Mouse (Mus musculus) G1E (cell line): Measurements from ENCODE around the gene Lypd5. TPM values are rescaled to one million over a fixed set of nuclear protein-coding genes. Genes with fewer than 3 reads are reported as not detected.
"Not testable (repeated sequence)": the region's sequence is repeated elsewhere in the genome, so short reads cannot be mapped to it uniquely, and the experiment has no call there.

Source experiments
- ATAC-seq: 2 replicates; pipeline ENCODE4 v1.8.0; 2016; ENCODE audit warnings: mild to moderate bottlenecking; ENCODE audit not compliant: insufficient number of reproducible peaks, poor library complexity, low FRiP score, severe bottlenecking; ENCODE audit errors: extremely low read depth
- DNase-seq: peaks from one replicate; pipeline ENCODE4 v3.0.0; 2012; ENCODE audit warnings: low spot score
- H3K27me3 ChIP-seq: 2 replicates; pipeline ENCODE4 v1.6.1; 2012; ENCODE audit warnings: mild to moderate bottlenecking, low read length, inconsistent platforms; ENCODE audit not compliant: insufficient read depth
- H3K36me3 ChIP-seq: replicated peaks from 2 replicates; pipeline ENCODE3; 2012; ENCODE audit warnings: mild to moderate bottlenecking, inconsistent platforms
- H3K4me1 ChIP-seq: 2 replicates; pipeline ENCODE4 v1.6.1; 2012; ENCODE audit warnings: low read depth, low read length, inconsistent platforms, mixed read lengths; ENCODE audit not compliant: insufficient read depth
- H3K4me3 ChIP-seq: 2 replicates; pipeline ENCODE4 v1.5.1; 2012; ENCODE audit warnings: low read depth, mild to moderate bottlenecking, inconsistent platforms, low read length, moderate library complexity, mixed read lengths
- H3K9me3 ChIP-seq: replicated peaks from 2 replicates; pipeline ENCODE4 v1.6.1; 2012; ENCODE audit warnings: inconsistent platforms
- CTCF ChIP-seq: IDR thresholded peaks from 2 replicates; pipeline ENCODE4 v1.5.1; 2012; ENCODE audit warnings: low read depth, low read length, inconsistent platforms, mixed read lengths
- GATA1 ChIP-seq: IDR thresholded peaks from 2 replicates; pipeline ENCODE4 v1.6.1; 2012; ENCODE audit warnings: borderline replicate concordance, low read length, inconsistent platforms, mixed read lengths
- GATA2 ChIP-seq: IDR thresholded peaks from 2 replicates; pipeline ENCODE4 v1.6.1; 2012; ENCODE audit warnings: low read depth, low read length, inconsistent platforms, borderline replicate concordance
- POLR2AphosphoS5 ChIP-seq: IDR thresholded peaks from 2 replicates; pipeline ENCODE4 v1.6.1; 2012; ENCODE audit warnings: low read depth, low read length, inconsistent platforms; ENCODE audit not compliant: insufficient replicate concordance
- TAL1 ChIP-seq: conservative IDR thresholded peaks from 2 replicates; pipeline ENCODE4 v1.6.1; 2012; ENCODE audit warnings: low read depth, low read length, inconsistent platforms, mixed read lengths
- polyA plus RNA-seq: library from polyadenylated mRNA; stranded (reverse); fragments of >175 nt; gene quantifications from 2 replicates; pipeline ENCODE4 v1.2.3, GENCODE M21; 2012
- total RNA-seq, 2 experiments: library from RNA; stranded (forward) in 1 of 2; stranded (reverse) in 1 of 2; fragments of 200-1000 nt in 1 of 2; fragments of >200 nt in 1 of 2; fragmentation: Nextera tagmentation in 1 of 2; gene quantifications; 2 replicates each; pipeline ENCODE4 v1.2.3; 2014 to 2017

The Lypd5 gene
- total and polyA plus RNA-seq, 3 experiments: not detected

DNA sequence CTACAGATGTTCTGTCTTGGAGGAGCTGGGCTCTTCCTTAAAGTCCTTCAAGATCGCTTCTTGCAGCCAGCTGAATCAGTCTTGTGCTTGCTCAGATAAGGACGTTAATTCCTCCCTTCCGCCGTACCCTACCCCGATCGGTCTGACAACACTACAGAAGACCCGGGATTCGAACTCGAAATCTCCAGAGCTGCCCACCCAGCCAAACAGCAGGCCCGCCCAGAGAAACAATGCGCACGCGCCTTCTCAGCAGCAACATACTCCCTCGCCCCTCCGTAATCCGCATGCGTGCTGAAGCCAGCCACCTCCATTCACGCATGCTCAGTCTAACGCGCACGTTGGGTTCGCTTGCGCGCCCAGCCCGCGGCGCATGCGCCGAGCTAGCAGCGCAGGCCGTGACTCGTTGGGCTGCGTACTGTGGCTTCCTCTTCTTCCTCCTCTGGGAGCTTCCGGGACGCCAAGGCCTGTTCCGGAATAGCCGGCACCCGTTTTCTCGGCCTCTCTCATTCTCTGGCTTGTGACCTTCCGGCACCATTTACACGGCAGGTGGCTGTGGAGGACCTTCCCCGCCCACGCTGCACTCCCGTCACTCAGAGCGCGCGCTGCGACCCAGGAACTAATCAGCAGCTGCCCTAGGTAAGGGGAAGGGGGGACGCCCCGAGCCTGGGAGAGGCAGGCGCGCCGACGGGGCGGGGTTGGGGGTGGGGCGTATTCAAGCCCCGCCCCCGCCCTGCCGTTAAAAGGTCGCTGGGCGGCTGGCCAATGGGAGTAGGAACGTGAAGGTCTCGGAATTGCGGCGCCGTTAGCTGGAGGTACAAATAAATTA, 50.5 kb downstream of the Lypd5 start, which contains the start of gene Smg9:
TSS of gene Smg9 (plus strand) at position 364 of the 826 bp plus-strand sequence.
- ATAC-seq: peak; percentile 64
- H3K36me3 ChIP-seq: peaks cover 49% of the 10 kb centered on the region
- H3K4me1 ChIP-seq: peaks cover 61% of the 10 kb centered on the region

DNA sequence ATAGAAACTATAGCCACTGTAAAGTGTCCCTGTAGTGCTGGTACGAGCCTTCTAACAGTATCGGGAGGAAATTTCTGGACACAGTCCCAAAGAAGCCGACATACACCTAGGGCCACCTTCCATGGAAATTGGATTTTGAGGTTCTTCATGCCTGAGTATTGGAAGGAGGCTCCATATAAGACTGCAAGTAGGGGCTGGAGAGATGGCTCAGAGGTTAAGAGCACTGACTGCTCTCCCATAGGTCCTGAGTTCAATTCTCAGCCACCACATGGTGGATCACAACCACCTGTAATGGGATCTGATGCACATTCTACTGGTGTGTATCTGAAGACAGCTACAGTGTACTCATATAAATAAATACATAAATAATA, 51.1 kb downstream of the Lypd5 start:
- Histone ChIP-seq H3K27me3 (no peaks in the 10 kb centered on the region), H3K9me3 (peaks cover 5% of the 10 kb centered on the region; the same call in 1 of the 2 replicates), H3K4me1 (peaks cover 55% of the 10 kb centered on the region), H3K36me3 (peaks cover 54% of the 10 kb centered on the region), H3K4me3 (peak overlapping the region; percentile 73)
- ATAC-seq: no peak
- TF ChIP-seq GATA2 (no peak), CTCF (no peak), POLR2AphosphoS5 (no peak), TAL1 (no peak), GATA1 (no peak)
- DNase-seq: no peak

More for the DNA sequence above, 50.5 kb downstream of the Lypd5 start, which contains the start of gene Smg9:
- H3K4me3 ChIP-seq: peak within 1 kb of the TSS; percentile 73
- DNase-seq: peak; percentile 89
- H3K9me3 ChIP-seq: peaks cover 5% of the 10 kb centered on the region; the same call in 1 of the 2 replicates
- TF ChIP-seq GATA1 (no peak), GATA2 (no peak), CTCF (no peak), TAL1 (no peak), POLR2AphosphoS5 (no peak)
- no peaks in the 10 kb centered on the region for H3K27me3 ChIP-seq

DNA sequence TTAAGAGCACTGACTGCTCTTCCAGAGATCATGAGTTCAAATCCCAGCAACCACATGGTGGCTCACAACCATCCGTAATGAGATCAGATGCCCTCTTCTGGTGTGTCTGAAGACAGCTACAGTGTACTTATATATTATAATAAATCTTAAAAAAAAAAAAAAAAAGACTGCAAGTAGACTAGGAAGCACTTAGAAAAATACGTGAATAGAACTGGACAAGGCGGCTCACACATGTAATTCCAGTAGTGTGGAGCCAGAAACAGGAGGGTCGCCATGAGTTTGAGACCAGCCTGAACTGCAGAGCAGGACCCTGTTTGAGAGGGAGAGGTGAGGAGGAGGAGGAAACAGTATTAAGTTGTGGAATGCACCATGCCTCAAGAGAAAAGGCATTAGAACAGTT, 51.5 kb downstream of the Lypd5 start:
- DNase-seq, ATAC-seq: not testable (repeated sequence)
- peaks cover 57% of the 10 kb centered on the region for H3K36me3 ChIP-seq

DNA sequence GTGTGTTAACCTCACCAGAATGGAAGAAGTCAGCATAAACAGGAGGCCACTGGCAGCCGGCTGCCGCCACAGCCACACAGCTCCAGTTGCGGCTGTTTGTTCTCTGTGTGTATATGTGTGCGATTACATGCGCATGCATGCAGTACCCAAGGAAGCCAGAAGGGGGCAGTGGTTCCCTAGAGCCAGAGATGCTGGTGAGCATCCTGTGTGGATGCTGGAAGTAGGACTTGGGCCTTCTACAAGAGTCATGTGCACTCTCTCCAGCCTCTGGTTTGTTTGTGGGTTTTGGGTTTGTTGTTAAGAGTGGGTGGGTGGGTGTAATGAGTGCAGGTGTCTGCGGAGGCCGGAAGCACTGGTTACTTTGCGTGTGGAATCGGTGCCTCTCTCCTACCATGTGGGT, 53.9 kb downstream of the Lypd5 start:
- H3K27me3 ChIP-seq: no peaks in the 10 kb centered on the region
- TF ChIP-seq POLR2AphosphoS5: no peak
- TF ChIP-seq CTCF: peak; percentile 33; the same call in 1 of the 2 replicates
- H3K9me3 ChIP-seq: peaks cover 5% of the 10 kb centered on the region; the same call in 1 of the 2 replicates
- no peak for ATAC-seq
- no peak for DNase-seq
- H3K4me3 ChIP-seq: no peak overlapping the region
- H3K4me1 ChIP-seq: peaks cover 45% of the 10 kb centered on the region
- peaks cover 72% of the 10 kb centered on the region for H3K36me3 ChIP-seq

More for the DNA sequence above, 51.5 kb downstream of the Lypd5 start:
- H3K27me3 ChIP-seq, H3K4me3 ChIP-seq, H3K9me3 ChIP-seq: not testable (repeated sequence)
- peaks cover 51% of the 10 kb centered on the region for H3K4me1 ChIP-seq

Other genes with a start within 250 kb of the Lypd5 start
Only the 20 nearest of the 22 such genes appear.
- 1.0 TPM in 1 of 2 replicates, not detected in the other for gene Zfp112, start 236.9 kb upstream of the Lypd5 start, total RNA-seq (2014; fragmentation: Nextera tagmentation)
- 0.22 and 0.46 TPM in 2 replicates for gene Zfp112, start 236.9 kb upstream of the Lypd5 start, total RNA-seq (2017)
- 0.05 and 0.11 TPM in 2 replicates for gene Zfp112, start 236.9 kb upstream of the Lypd5 start, polyA plus RNA-seq
- gene Zfp235, start 215.0 kb upstream of the Lypd5 start, total RNA-seq (2014; fragmentation: Nextera tagmentation): 12.7 and 16.6 TPM in 2 replicates
- 6.6 and 7.9 TPM in 2 replicates for gene Zfp235, start 215.0 kb upstream of the Lypd5 start, total RNA-seq (2017)
- gene Zfp235, start 215.0 kb upstream of the Lypd5 start, polyA plus RNA-seq: 0.99 and 1.5 TPM in 2 replicates
- not detected in 2 replicates for gene Zfp114, start 174.1 kb upstream of the Lypd5 start, total RNA-seq (2014; fragmentation: Nextera tagmentation)
- 0.05 TPM in 1 of 2 replicates, not detected in the other for gene Zfp114, start 174.1 kb upstream of the Lypd5 start, total RNA-seq (2017)
- gene Zfp114, start 174.1 kb upstream of the Lypd5 start, polyA plus RNA-seq: not detected in 2 replicates
- gene Zfp111, start 137.8 kb upstream of the Lypd5 start, total RNA-seq (2014; fragmentation: Nextera tagmentation): 0.63 and 1.4 TPM in 2 replicates
- 0.46 and 0.82 TPM in 2 replicates for gene Zfp111, start 137.8 kb upstream of the Lypd5 start, total RNA-seq (2017)
- 0.24 and 0.32 TPM in 2 replicates for gene Zfp111, start 137.8 kb upstream of the Lypd5 start, polyA plus RNA-seq
- 1.7 and 3.1 TPM in 2 replicates for gene Zfp109, start 111.6 kb upstream of the Lypd5 start, total RNA-seq (2014; fragmentation: Nextera tagmentation)
- gene Zfp109, start 111.6 kb upstream of the Lypd5 start, total RNA-seq (2017): 0.81 and 1.3 TPM in 2 replicates
- gene Zfp109, start 111.6 kb upstream of the Lypd5 start, polyA plus RNA-seq: 0.24 and 0.25 TPM in 2 replicates
- 0.30 TPM in 1 of 2 replicates, not detected in the other for gene Zfp108, start 94.4 kb upstream of the Lypd5 start, total RNA-seq (2014; fragmentation: Nextera tagmentation)
- 0.17 and 0.22 TPM in 2 replicates for gene Zfp108, start 94.4 kb upstream of the Lypd5 start, total RNA-seq (2017)
- not detected in 2 replicates for gene Zfp108, start 94.4 kb upstream of the Lypd5 start, polyA plus RNA-seq
- 1.9 and 2.4 TPM in 2 replicates for gene Zfp93, start 78.8 kb upstream of the Lypd5 start, total RNA-seq (2014; fragmentation: Nextera tagmentation)
- 2.3 and 2.4 TPM in 2 replicates for gene Zfp93, start 78.8 kb upstream of the Lypd5 start, total RNA-seq (2017)
- gene Zfp93, start 78.8 kb upstream of the Lypd5 start, polyA plus RNA-seq: 0.36 and 0.79 TPM in 2 replicates
- 14.7 and 19.0 TPM in 2 replicates for gene Zfp61, start 48.0 kb upstream of the Lypd5 start, total RNA-seq (2014; fragmentation: Nextera tagmentation)
- 21.5 and 23.2 TPM in 2 replicates for gene Zfp61, start 48.0 kb upstream of the Lypd5 start, total RNA-seq (2017)
- 3.9 and 5.0 TPM in 2 replicates for gene Zfp61, start 48.0 kb upstream of the Lypd5 start, polyA plus RNA-seq
- gene Zfp94, start 32.5 kb upstream of the Lypd5 start, total RNA-seq (2014; fragmentation: Nextera tagmentation): 8.9 and 12.5 TPM in 2 replicates
- gene Zfp94, start 32.5 kb upstream of the Lypd5 start, total RNA-seq (2017): 5.4 and 6.0 TPM in 2 replicates
- gene Zfp94, start 32.5 kb upstream of the Lypd5 start, polyA plus RNA-seq: 3.1 and 3.5 TPM in 2 replicates
- not detected in 2 replicates for gene Tescl, start 15.3 kb upstream of the Lypd5 start, total RNA-seq (2014; fragmentation: Nextera tagmentation)
- not detected in 2 replicates for gene Tescl, start 15.3 kb upstream of the Lypd5 start, total RNA-seq (2017)
- not detected in 2 replicates for gene Tescl, start 15.3 kb upstream of the Lypd5 start, polyA plus RNA-seq
- 14.0 and 40.3 TPM in 2 replicates for gene Kcnn4, start 21.1 kb downstream of the Lypd5 start, total RNA-seq (2014; fragmentation: Nextera tagmentation)
- 20.4 and 22.9 TPM in 2 replicates for gene Kcnn4, start 21.1 kb downstream of the Lypd5 start, total RNA-seq (2017)
- 66.2 and 70.4 TPM in 2 replicates for gene Kcnn4, start 21.1 kb downstream of the Lypd5 start, polyA plus RNA-seq
- 21.7 and 77.3 TPM in 2 replicates for gene Smg9, start 50.4 kb downstream of the Lypd5 start, total RNA-seq (2014; fragmentation: Nextera tagmentation)
- gene Smg9, start 50.4 kb downstream of the Lypd5 start, total RNA-seq (2017): 16.1 and 19.1 TPM in 2 replicates
- 61.5 and 67.4 TPM in 2 replicates for gene Smg9, start 50.4 kb downstream of the Lypd5 start, polyA plus RNA-seq
- gene Irgc1, start 103.1 kb downstream of the Lypd5 start, total RNA-seq (2014; fragmentation: Nextera tagmentation): 2.0 TPM in 1 of 2 replicates, not detected in the other
- gene Irgc1, start 103.1 kb downstream of the Lypd5 start, total RNA-seq (2017): 0.33 TPM in 1 of 2 replicates, not detected in the other
- gene Irgc1, start 103.1 kb downstream of the Lypd5 start, polyA plus RNA-seq: 0.06 and 0.09 TPM in 2 replicates
- not detected in 2 replicates for gene Plaur, start 113.3 kb downstream of the Lypd5 start, total RNA-seq (2014; fragmentation: Nextera tagmentation)
- 0.11 and 0.17 TPM in 2 replicates for gene Plaur, start 113.3 kb downstream of the Lypd5 start, total RNA-seq (2017)
- 0.11 and 0.17 TPM in 2 replicates for gene Plaur, start 113.3 kb downstream of the Lypd5 start, polyA plus RNA-seq
- gene Cadm4, start 132.8 kb downstream of the Lypd5 start, total RNA-seq (2014; fragmentation: Nextera tagmentation): not detected in 2 replicates
- gene Cadm4, start 132.8 kb downstream of the Lypd5 start, total RNA-seq (2017): 0.06 TPM in 1 of 2 replicates, not detected in the other
- 0.02 and 0.16 TPM in 2 replicates for gene Cadm4, start 132.8 kb downstream of the Lypd5 start, polyA plus RNA-seq
- 1.7 and 2.6 TPM in 2 replicates for gene Zfp428, start 157.8 kb downstream of the Lypd5 start, total RNA-seq (2014; fragmentation: Nextera tagmentation)
- gene Zfp428, start 157.8 kb downstream of the Lypd5 start, total RNA-seq (2017): 3.8 and 4.4 TPM in 2 replicates
- gene Zfp428, start 157.8 kb downstream of the Lypd5 start, polyA plus RNA-seq: 39.9 and 53.3 TPM in 2 replicates
- not detected in 2 replicates for gene AC161166.1, start 163.3 kb downstream of the Lypd5 start, total RNA-seq (2014; fragmentation: Nextera tagmentation)
- 0.22 TPM in 1 of 2 replicates, not detected in the other for gene AC161166.1, start 163.3 kb downstream of the Lypd5 start, total RNA-seq (2017)
- gene AC161166.1, start 163.3 kb downstream of the Lypd5 start, polyA plus RNA-seq: not detected in 2 replicates
- gene Irgq, start 181.5 kb downstream of the Lypd5 start, total RNA-seq (2014; fragmentation: Nextera tagmentation): 5.5 and 6.2 TPM in 2 replicates
- 4.0 and 4.6 TPM in 2 replicates for gene Irgq, start 181.5 kb downstream of the Lypd5 start, total RNA-seq (2017)
- gene Irgq, start 181.5 kb downstream of the Lypd5 start, polyA plus RNA-seq: 3.6 and 3.9 TPM in 2 replicates
- gene Pinlyp, start 196.9 kb downstream of the Lypd5 start, total RNA-seq (2014; fragmentation: Nextera tagmentation): not detected in 2 replicates
- not detected in 2 replicates for gene Pinlyp, start 196.9 kb downstream of the Lypd5 start, total RNA-seq (2017)
- gene Pinlyp, start 196.9 kb downstream of the Lypd5 start, polyA plus RNA-seq: not detected in 2 replicates
- 52.7 and 69.8 TPM in 2 replicates for gene Xrcc1, start 197.1 kb downstream of the Lypd5 start, total RNA-seq (2014; fragmentation: Nextera tagmentation)
- 79.2 and 85.9 TPM in 2 replicates for gene Xrcc1, start 197.1 kb downstream of the Lypd5 start, total RNA-seq (2017)
- 211 and 326 TPM in 2 replicates for gene Xrcc1, start 197.1 kb downstream of the Lypd5 start, polyA plus RNA-seq